Mouse (Mus musculus): ENCODE data around the gene Prkcb.
"Not testable (repeated sequence)": the region's sequence is repeated elsewhere in the genome, so short reads cannot be mapped to it uniquely, and the experiment has no call there.

The Prkcb gene

DNA sequence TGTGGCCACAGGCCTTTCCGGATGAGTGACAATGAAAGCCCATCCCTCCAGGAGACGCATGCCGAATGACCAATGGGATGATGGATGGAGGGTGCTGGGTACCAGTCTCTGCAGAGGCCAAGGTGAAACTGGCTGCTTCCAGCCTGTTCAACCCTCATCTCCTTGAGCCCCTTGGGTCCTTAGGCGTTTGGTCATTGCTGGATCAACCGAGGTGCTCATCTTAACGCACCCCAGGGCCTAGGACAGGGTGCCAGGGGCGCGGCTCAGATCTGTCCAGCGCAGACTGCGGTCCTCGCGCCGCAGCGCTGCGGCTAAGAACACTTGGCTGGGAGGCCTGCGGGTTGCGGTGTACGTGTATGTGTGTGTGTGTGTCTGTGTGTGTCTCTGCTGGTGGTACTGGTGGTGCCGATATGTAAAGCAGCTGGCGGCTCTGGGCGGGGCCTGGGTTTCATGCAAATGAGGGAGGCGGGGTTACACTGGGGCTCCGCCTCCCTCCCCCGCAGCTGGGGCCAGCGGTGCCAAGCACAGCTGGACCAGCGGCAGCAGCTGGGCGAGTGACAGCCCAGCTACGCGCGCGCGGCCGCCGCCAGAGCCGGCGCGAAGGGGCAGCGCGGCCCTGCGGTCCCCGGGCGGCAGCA lies at the start of gene Prkcb:
TSS of gene Prkcb (plus strand) at position 147 of the 638 bp plus-strand sequence.
- DNase-seq (ENCODE audit: low spot score) = peak; percentile 85

GRCm38 (mm10) chr7:122238939-122239338 lies 49.6 kb upstream of the Prkcb start:
- DNase-seq (ENCODE audit: low spot score) = no peak

DNA sequence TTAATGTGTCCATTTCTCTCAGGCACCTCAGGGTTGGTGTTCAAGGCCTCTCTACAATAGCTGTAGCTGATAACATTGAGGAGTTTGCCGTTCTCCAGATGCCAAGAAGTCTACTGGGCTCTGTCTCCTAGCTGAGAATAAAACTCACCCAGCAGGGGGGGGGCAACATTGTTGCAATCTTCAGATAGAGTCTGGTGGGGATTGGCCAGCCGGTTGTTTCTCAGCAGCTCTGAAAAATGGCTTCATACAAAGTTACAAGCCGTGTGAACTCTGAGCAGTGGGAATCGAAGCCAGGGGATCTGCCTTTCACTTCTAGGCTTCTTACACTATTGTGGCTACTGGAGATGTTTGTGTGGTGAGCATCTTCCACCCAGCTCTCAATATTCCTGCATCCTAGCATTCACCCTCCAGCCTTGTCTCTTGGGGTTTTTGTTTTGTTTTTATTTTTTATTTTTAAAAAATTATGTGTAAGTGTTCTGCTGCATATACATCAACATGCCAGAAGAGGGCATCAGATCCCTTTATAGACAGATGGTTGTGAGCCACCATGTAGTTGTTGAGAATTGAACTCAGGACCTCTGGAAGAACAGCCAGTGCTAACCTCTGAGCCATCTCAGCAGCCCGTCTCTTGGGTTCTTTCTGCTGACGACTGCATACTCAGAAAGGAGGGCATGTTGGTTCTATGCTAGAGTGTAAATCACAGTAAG lies 48.0 kb upstream of the Prkcb start:
- no peak for DNase-seq (ENCODE audit: low spot score)

DNA sequence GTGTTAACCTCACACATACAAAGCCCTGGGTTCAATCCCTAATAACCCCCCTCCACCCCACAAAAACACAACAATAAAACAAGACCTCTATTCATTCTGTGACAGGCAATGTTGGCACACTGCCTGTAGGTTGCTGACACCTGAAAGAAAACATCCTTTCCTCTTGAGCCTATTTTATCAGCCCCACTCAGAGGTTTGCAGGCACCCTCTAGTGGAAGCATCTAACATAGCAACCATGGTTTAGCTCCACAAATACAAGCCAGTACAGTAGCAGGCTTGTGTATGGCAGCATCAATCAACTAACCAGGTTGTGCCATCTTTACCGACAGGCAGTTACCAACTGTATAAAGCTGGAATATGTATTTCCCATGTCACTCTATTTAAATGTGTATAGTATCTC lies 46.3 kb upstream of the Prkcb start:
- no peak for DNase-seq (ENCODE audit: low spot score)

- DNase-seq (ENCODE audit: low spot score) = not testable (repeated sequence)
These were observed 45.8 kb upstream of the Prkcb start for GRCm38 (mm10) chr7:122242744-122243143.

DNA sequence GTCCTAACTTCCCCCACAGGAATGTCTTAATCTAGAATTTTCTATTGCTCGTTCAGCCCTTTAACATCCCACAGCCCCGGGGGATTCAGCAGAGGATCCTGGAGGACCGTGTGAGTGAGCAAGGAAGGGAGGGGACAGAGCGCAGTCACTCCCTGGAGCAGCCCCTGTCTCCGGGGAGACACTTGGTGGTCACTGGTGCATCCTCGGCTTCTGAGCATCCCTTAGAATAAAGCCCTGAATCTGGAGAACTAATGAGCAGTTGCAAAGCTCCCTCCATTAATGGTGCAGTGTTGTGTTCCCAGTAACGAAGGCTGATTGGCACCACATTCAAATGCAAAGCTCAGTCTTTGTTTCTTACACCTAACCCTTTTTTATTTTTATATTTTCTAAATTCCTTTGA lies 44.4 kb upstream of the Prkcb start:
- DNase-seq (ENCODE audit: low spot score) = no peak

DNA sequence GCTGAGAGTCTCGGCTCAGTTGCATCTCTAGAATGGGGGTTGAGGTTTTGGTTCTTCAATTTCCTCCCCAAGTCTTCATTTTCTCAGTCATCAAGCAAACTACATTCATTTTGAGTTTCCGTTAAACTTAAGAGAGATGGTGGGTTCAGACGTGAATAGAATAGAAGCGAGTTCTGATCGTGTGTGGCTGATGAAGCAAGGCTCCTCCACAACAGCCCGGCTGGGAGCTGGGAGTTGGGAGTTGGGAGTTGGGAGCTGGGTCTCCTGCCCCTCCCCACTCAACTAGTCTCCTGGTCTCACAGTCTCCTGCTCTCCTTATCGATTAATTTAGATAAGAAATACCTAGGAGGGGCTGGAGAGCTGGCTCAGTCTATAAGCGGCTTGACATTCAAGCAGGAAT lies 44.0 kb upstream of the Prkcb start:
- DNase-seq (ENCODE audit: low spot score) = no peak

DNA sequence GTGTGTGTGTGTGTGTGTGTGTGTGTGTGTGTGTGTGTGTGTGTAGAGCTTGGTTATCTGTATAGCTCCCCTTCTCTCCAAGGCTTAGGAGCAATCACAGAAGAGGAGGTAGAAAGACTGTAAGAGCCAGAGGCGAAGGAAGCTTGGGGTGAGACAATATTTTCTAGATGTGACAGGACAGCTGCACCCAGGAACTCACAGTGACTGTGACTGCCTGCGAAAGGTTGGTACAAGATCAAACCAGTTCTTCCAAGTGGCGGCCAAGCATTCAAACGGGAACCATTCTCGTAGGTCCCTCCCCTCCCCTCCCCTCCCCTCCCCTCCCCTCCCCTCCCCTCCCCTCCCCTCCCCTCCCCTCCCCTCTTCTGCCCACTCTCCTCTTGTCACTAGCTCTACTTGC lies 42.6 kb upstream of the Prkcb start:
- no peak for DNase-seq (ENCODE audit: low spot score)

DNA sequence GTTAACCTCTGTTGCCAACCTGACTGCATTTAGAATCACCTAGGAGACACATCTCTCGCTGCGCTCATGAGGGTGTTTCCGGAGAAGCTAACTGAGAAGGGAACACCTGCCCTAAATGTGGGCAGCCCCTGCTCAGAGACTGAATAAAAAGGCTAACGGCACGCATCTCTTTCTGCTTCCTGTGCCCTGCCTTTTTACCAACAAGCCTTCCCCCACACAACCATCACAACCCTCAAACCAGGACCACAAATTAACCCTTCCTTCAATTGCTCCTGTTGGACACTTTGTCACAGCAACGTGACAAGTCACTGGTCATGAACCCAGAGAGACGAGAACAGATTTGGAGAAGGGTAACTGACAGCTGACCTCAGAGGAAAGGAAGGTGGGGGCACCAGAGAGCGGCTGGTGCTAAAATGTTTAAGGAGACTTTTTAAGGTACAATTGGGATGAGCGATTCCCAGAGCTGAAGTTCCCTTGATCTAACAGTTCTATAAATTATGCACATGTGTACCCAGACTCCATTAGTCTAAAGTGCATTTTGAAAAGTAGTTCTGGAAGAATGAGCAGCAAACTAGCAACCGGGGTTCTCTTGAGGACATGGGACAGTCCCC lies 41.2 kb upstream of the Prkcb start:
- no peak for DNase-seq (ENCODE audit: low spot score)

DNA sequence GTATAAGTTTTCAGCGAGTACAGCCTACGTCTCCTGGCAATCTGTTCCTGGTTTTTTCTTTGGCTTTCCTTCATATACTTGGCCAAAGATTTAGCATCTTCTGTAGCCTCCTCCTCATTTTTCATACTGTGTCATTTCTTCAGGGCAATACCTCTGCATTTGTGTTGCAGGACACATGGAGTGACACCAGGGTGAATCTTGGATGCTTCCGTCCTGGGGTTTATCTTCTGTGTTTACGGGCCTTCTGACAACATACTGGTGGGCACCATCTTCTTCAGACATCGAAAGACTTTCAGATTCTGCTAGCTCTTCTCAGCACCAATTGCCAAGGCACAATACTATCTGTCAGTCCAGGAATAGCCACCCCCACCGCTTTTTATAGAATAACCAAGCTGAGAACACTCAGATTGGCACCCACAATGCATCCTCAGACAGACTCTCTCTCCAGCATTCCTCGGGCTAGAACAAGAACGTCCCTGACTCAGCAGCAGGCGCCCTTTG lies 39.2 kb upstream of the Prkcb start:
- peak; percentile 25 for DNase-seq (ENCODE audit: low spot score)

DNA sequence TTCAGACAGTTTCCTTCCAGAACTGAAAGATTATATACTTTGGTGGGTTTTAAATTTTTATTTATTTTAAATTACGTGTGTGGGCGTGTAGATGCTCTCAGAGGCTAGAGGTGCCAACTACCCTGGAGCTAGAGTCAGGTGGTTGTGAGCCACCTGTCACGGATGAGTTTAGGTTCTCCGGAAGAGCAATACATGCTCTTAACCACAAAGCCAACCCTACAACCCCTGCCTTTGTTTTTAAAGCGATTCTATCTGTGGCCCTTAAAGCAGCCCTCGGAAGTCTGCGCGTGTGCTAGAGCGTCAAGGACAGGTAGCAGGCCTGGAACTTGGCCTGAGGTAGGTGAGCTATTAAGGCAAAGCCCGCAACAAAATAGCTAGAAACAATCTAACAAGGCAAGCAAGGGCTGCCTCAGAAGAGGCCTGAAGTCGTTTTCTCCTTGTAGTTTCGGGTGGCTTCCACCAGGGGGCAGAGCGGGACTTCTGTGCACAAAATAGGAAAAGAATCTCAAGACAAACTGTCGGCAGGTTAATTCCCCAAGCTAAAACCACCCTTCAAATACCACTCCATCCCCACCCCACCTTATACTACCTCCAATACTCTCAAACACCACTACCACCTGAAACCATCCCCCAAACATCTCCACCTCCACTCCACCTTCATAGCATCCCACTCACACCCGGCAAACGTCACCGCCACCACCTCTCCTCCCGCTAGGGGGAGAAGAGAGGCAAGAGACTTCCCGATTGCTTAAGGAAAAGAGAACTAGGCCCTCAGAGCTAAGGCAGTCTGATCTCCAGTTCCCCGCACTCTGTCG lies 37.1 kb upstream of the Prkcb start:
- peak; percentile 80 for DNase-seq (ENCODE audit: low spot score)

DNA sequence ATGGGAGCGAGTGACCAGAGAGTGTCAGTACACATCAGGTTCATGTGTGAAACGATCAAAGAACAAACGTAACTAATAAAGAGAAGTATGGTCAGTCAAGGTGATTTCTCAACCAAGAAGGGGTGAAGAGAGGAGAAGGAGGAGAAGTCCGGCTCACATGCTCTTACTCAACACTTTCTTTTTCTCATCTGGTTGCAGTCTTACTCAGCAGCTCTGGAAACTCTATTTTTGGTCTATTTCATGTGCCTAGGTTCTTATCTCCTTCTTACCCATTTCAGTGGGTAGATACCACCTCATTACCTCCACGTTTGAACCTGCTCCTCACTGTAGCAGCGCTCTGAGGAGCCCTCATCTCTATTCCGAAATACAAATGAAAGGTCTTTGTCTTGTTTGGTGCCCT lies 31.8 kb upstream of the Prkcb start:
- DNase-seq (ENCODE audit: low spot score) = no peak

- DNase-seq (ENCODE audit: low spot score) = no peak
These were observed 30.0 kb upstream of the Prkcb start for GRCm38 (mm10) chr7:122258521-122258920.

- no peak for DNase-seq (ENCODE audit: low spot score)
These were observed 28.4 kb upstream of the Prkcb start for GRCm38 (mm10) chr7:122260055-122260602.

- DNase-seq (ENCODE audit: low spot score) = no peak
These were observed 19.5 kb upstream of the Prkcb start for GRCm38 (mm10) chr7:122268983-122269486.

DNA sequence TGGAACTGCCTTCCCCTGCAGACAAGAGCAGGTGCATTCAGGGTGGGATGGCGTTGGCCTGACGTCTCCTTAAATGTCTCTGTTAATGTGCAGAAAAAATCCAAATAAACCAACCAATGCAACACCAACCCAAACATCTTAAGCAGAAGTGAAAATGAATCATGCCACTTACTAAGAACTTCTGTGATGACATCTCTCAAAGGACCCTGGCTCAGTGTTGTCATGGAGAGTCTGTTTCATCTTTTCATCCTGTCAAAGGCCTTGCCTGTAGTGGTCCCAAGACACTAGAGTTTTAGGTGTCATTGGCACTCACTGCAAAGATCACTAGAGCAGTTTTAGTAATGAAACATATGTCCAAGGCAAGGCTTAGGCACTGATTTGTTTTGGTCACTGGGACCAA lies 16.2 kb upstream of the Prkcb start:
- DNase-seq (ENCODE audit: low spot score) = no peak

- DNase-seq (ENCODE audit: low spot score) = no peak
These were observed 9.0 kb upstream of the Prkcb start for GRCm38 (mm10) chr7:122279580-122279979.

- no peak for DNase-seq (ENCODE audit: low spot score)
These were observed 8.2 kb upstream of the Prkcb start for GRCm38 (mm10) chr7:122280334-122280733.

GRCm38 (mm10) chr7:122282584-122282983 lies 6.0 kb upstream of the Prkcb start:
- no peak for DNase-seq (ENCODE audit: low spot score)

DNA sequence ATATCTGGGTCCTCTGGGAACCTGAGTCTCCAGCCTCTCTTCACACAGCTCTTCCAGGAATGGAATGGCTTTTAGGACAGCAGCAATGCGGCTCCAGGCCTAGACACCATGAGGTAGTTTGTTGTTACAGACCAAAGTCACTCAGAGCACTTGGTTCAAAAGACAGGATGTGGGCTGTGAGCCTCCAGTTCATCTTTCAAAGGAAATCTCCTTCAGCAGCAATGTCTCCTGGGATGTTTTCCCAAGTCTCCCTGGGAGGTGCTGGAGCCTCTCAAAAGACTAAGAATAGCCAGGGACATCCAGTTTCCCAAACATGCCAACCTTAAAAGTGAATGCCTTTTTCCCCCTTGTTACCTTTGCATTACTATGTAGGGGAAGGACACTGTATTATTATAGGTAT lies 1.3 kb upstream of the Prkcb start:
- no peak for DNase-seq (ENCODE audit: low spot score)

GRCm38 (mm10) chr7:122289243-122290111 lies 926 bp downstream of the Prkcb start:
- no peak for DNase-seq (ENCODE audit: low spot score)

Data from left cerebral cortex, adult 11 months (tissue).